Mouse (Mus musculus) lung, postnatal 14 days (tissue): ENCODE data around the gene Gpr82.

Experiments used
- DNase-seq: peaks from one replicate; pipeline ENCODE4 v3.0.0; 2021

Gpr82 gene

DNA sequence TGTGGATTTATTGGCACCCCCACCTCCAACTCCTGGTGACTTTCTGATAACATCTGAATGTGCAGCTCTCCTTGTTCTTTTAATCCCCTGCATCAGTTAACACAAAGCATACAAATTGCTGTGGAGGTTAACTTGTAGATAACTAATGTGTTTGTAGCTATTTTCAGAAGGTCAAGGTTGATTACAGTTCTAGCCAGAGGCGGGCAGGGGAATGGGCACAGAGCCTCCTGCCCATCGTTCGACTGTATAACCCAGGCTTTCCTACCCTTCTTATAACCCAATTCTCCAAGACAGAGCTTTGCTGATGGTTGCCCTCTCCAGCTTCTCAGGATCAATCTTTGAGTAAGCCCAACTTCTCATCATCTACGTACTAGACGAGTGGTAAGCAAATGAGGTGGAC is at the start of gene Gpr82:
TSS of gene Gpr82 (plus strand) at position 301 of the 400 bp plus-strand sequence.
- no peak for DNase-seq

DNA sequence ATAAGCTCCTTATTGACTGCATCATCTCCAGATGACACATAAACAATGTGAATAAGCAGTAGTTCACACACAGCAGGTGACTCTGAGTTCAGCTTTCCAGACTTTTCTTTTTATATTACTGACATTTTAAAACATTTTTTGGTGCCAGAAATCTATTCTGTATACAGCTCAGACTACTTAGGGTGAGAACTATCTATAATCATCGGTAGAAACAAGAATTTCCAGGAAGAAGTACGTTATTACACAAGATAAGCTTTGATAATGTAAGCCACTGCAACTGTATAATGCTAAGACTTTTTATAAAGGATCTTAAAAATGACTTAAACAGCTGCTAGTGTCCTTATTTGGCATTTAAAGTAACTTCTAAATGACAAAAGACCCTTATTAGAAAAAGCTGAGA is 49.0 kb upstream of the Gpr82 start:
- DNase-seq = no peak

DNA sequence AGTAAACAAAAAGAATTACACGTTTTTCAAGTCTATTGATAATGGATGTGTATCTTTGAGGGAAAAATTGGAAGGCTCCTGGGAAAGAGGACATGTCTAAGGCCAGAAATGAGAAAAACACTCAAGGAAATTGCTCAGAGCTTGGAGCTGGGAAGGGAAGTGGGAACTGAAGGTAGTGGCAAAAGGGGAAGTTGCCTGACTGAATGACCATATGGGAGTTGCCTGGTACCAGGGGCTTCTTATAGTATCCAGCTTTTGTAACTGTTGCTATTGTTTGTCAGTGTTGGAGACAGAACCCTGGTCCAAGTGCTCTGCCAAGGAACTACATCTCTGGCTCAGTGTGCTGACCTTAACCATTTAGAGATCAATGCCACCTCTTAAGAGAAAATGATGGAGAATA is 44.4 kb upstream of the Gpr82 start:
- DNase-seq = no peak

DNA sequence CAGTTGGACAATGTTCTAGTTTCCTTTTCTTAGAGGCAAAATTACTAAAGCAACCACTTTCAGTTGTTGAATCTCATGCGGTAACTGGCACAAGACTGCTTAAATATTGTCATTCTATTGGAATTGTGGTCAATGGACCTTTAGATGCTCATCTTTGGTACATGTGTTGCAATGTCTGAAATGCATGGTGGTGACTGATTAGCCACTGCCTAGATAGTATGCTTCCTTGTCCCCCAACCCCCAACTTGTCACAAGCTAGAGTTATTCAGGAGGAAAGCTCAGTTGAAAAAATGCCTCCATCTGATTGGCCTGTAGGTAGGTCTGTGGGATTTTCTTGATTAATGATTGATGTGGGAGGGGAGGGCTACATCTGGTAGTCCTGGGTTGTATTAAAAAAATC is 43.9 kb upstream of the Gpr82 start:
- DNase-seq = no peak

GRCm38 (mm10) chrX:13618476-13618875 is 42.7 kb upstream of the Gpr82 start:
- no peak for DNase-seq

GRCm38 (mm10) chrX:13621473-13621872 is 39.7 kb upstream of the Gpr82 start:
- DNase-seq = no peak

DNA sequence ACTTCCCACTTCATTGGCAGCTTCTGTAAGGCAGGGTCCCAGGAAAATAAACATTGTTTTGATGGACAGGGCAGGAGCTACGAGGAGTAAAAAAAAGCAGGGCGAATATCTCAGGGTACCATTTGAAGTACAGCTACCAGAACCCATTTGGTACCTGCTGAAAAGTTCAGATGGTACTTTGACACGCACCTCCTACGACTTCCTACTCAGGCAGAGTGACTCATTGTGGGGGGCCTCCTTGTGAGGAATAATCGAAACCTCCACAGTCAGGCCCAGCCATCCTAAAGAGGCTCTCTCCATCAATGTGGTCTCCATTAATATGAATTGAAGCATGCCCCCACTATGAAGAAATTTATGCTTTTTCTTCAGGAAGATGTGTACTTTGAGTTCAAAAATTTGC is 38.5 kb upstream of the Gpr82 start:
- DNase-seq = no peak

- DNase-seq = no peak
These were observed 29.4 kb upstream of the Gpr82 start, which contains the start of gene Gpr34 for GRCm38 (mm10) chrX:13631599-13632283. Gene Gpr34, plus strand, starts transcription at chrX:13632089.

DNA sequence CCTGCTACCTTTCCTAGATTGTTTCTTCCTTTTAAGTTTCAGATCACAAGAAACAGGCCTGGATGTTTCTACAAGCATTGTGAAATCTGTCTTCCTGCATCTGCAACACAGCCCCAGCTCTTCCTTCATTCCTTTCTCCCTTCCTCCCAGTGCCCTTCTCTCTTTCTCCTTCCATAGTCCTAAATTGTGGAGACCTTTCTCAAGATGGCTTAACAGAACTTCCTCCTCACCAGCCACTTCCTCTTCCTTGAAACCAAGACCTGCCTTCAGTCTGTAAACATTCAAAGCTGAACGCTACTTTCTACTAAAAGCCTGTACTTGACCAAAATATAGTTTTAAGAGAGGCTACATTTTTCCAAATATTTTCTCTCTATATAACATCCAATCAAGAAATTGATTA is 24.8 kb upstream of the Gpr82 start:
- DNase-seq = no peak

DNA sequence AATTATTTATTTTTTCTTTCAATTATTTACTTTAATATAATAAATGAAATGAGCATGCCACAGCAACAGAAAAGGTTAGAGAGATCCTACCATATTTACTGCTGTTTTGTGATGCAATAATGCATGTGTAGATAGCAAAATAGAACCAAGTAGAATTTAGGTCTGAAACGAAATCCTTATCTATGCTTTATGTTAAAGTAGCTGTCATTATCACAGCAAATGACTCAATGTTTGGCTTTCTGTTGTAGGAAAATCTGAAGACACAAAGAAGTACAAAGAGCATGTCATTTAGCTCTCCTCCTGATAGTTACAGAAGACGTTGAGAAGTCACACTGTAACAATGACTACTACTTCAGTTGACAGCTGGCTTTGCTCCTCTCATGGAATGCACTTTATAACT is 22.3 kb upstream of the Gpr82 start:
- DNase-seq = no peak

DNA sequence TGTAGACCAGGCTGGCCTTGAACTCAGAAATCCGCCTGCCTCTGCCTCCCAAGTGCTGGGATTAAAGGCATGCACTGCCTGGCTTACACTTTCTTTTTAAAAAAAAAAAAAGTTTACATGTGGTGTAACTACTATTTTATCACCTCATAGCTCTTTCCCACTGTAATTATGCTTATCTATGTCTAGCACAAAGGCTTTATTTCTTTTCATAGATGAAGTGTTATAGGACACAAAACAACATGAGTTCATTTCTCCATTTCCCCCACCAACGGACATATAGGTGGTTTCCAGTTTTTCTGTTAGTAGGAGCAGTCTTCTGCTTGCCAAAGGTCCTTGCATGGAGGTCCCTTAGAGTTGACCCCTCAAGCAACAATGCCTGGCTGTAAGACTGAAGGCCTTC is 9.3 kb upstream of the Gpr82 start:
- DNase-seq = no peak

DNA sequence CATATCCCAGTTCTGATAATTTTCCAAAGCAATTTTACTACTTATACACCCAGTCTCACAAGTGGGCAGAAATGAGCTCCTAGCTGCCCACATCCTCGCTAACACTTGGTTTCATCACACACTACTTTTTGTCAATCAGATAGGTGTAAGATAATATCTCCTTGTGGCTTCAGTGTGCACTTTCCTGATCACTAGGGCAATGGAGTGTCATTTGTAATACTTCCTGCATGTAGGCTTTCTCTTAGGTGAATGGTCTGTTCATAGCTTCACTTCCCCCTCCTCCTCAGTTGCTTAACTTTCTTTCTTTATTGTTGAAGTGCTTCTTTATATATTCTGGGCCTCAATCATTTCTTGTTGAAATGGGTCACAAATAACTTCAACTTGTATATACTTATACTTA is 8.9 kb upstream of the Gpr82 start:
- no peak for DNase-seq

GRCm38 (mm10) chrX:13655005-13655421 is 6.2 kb upstream of the Gpr82 start:
- no peak for DNase-seq

DNA sequence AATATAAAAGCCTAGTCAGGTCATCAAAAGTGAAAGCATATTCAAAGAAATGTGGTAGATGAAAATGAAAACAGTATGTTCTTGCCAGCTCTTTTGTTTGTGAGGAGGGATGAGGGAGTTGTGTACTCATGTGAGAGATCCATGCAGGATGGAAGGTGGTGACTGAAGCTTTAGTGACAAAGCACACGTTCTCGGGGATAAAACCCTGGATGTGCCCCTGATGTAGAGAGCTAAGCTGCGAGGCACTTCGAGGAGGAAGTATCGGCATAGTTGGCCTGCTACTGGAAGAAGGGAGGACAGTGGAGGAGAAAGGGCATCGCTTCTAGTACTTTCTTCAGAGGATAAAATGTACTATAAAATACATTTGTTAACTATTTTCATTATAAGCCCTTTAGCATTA is 5.3 kb upstream of the Gpr82 start:
- DNase-seq = no peak

- DNase-seq = peak; percentile 65
These were observed 4.4 kb upstream of the Gpr82 start for GRCm38 (mm10) chrX:13656721-13657120.

GRCm38 (mm10) chrX:13658616-13659140 is 2.5 kb upstream of the Gpr82 start:
- DNase-seq = no peak

- no peak for DNase-seq
These were observed 1.8 kb upstream of the Gpr82 start for GRCm38 (mm10) chrX:13659201-13659890.

GRCm38 (mm10) chrX:13668867-13669266 is 7.7 kb downstream of the Gpr82 start:
- no peak for DNase-seq

DNA sequence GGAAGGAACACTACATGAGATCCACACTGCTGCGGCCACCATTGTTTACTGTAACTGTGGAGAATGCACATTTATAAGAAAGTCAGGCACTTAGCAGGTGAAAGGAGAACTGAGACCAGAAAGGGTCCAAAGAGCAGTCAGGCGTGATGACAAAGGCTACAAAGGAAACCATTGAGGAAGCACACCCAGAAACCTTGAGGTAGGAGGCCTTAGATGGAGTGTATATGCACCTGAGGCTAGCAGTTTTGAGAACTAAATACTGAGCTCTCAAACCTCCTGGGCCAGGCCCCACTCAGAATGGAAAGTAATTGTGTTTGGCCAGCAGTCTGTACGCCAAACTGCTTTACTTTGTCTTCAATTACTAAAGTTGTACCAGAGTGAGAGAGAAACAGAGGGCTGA is 9.2 kb downstream of the Gpr82 start:
- no peak for DNase-seq

DNA sequence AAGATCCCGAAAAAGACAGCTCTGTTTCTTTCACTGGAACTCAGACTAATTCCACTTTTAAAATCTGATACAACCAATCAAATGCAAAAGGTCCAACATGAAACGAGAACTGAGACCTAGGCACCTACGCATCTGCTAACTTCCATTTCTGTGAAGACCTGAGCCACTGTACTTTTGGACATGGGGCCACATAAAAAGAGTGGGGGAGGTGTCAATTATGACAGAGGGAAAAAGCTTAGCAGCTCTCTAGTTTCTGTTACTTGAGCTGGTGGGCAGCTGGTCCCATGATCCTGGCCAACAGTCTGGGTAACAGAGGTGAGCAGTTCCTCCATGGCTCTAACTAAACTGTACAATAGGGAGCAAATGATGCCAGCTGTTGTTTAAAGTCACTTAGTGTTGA is 11.8 kb downstream of the Gpr82 start:
- no peak for DNase-seq

GRCm38 (mm10) chrX:13681748-13682147 is 20.6 kb downstream of the Gpr82 start:
- DNase-seq = no peak

- no peak for DNase-seq
These were observed 25.4 kb downstream of the Gpr82 start for GRCm38 (mm10) chrX:13686589-13686988.

DNA sequence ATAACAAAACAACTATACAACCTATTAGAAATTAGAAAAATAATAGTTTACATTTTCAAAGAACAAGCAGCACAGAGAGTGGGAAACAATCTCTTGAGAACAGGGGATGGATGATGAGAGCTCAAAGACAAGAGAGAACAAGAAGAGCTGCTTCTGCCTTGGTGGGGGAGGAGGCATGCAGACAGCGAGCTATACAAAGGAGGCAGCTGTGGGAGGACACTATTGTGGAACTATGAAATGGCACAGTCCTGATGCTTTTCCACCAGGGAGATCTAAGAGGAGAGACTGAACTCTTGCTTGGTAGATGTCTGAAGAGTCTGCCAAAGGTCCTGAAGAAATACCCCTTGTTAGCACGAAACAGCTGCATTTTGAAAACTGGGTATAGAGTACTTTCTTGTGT is 27.2 kb downstream of the Gpr82 start:
- no peak for DNase-seq

DNA sequence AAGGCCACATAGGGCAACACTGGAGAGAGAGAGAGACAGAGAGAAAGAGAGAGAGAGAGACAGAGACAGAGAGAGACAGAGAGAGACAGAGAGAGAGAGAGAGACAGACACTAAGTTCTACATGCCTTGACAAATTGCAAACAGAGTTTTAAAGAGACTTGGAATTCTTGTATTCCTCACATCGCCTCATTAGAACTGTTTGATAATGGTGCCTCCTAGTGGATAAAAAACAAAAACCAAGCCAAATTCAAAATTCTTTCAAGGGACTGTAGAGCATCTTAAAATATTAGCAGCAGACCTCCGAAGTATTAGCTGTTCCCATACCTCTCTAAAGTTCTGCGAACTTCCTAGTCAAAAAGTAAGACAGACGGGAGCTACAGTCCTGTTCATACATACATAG is 30.7 kb downstream of the Gpr82 start:
- DNase-seq = no peak

- peak; percentile 4 for DNase-seq
These were observed 39.5 kb downstream of the Gpr82 start for GRCm38 (mm10) chrX:13700681-13701080.
